Mouse (Mus musculus) MEL (cell line): Measurements from ENCODE around the gene Zc3hav1l. TPM values are rescaled to one million over a fixed set of nuclear protein-coding genes. Genes with fewer than 3 reads are reported as not detected.

ENCODE experiments used
- DNase-seq: peaks from one replicate; pipeline ENCODE4 v3.0.0; 2011; ENCODE audit warnings: low read depth, low spot score
- H3K27ac ChIP-seq: 2 replicates; pipeline ENCODE4 v1.5.1; 2012; ENCODE audit warnings: low read depth, mild to moderate bottlenecking, control low read depth, low read length, moderate library complexity; ENCODE audit not compliant: control insufficient read depth
- H3K27me3 ChIP-seq, 2 experiments: fragments of 150-350 bp in 1 of 2; sonication (generic) in 1 of 2; 2 replicates each; pipeline ENCODE4 v1.6.1; 2012; ENCODE audit warnings: low read length in 2 of 2, mild to moderate bottlenecking in 2 of 2, improper control_type of control experiment in 1 of 2, moderate library complexity in 1 of 2; ENCODE audit not compliant: insufficient read depth in 2 of 2, control insufficient read depth in 1 of 2
- H3K36me3 ChIP-seq, 2 experiments: 2 replicates each; pipeline ENCODE4 v1.6.1; 2012 to 2014; ENCODE audit warnings: low read length in 2 of 2, improper control_type of control experiment in 1 of 2, inconsistent platforms in 1 of 2, mild to moderate bottlenecking in 1 of 2; ENCODE audit not compliant: insufficient read depth in 2 of 2, control insufficient read depth in 1 of 2
- H3K4me1 ChIP-seq, 2 experiments: fragments of 150-350 bp in 1 of 2; sonication (generic) in 1 of 2; 2 replicates each; pipeline ENCODE4 v1.6.1; 2012; ENCODE audit warnings: low read length in 2 of 2, improper control_type of control experiment in 1 of 2, mild to moderate bottlenecking in 1 of 2; ENCODE audit not compliant: insufficient read depth in 2 of 2, control insufficient read depth in 1 of 2
- H3K4me3 ChIP-seq, 2 experiments: fragments of 150-350 bp in 1 of 2; sonication (generic) in 1 of 2; 2 replicates each; pipeline ENCODE4 v1.5.1; 2012; ENCODE audit warnings: low read depth in 2 of 2, low read length in 2 of 2, mild to moderate bottlenecking in 2 of 2, moderate library complexity in 2 of 2, control low read depth in 1 of 2, improper control_type of control experiment in 1 of 2; ENCODE audit not compliant: control insufficient read depth in 1 of 2, insufficient read depth in 1 of 2
- H3K79me2 ChIP-seq: 2 replicates; pipeline ENCODE4 v1.6.1; 2012; ENCODE audit warnings: mild to moderate bottlenecking, low read length, moderate library complexity; ENCODE audit not compliant: control insufficient read depth, poor library complexity, insufficient read depth
- H3K9ac ChIP-seq: 2 replicates; pipeline ENCODE4 v1.6.1; 2012; ENCODE audit warnings: low read depth, mild to moderate bottlenecking, control low read depth, low read length, moderate library complexity; ENCODE audit not compliant: control insufficient read depth, poor library complexity, severe bottlenecking
- H3K9me3 ChIP-seq: fragments of 150-350 bp; sonication (generic); replicated peaks from 2 replicates; pipeline ENCODE4 v1.6.1; 2012; ENCODE audit warnings: mild to moderate bottlenecking, low read length, improper control_type of control experiment, moderate library complexity; ENCODE audit not compliant: insufficient read depth
- CHD1 ChIP-seq: IDR thresholded peaks from 2 replicates; pipeline ENCODE4 v1.6.1; 2012; ENCODE audit warnings: low read depth, mild to moderate bottlenecking, inconsistent platforms, low read length, improper control_type of control experiment
- CHD2 ChIP-seq: IDR thresholded peaks from 2 replicates; pipeline ENCODE4 v1.6.1; 2011; ENCODE audit warnings: low read length, improper control_type of control experiment
- E2F4 ChIP-seq: IDR thresholded peaks from 2 replicates; pipeline ENCODE4 v1.6.1; 2011; ENCODE audit warnings: low read depth, low read length, improper control_type of control experiment, borderline replicate concordance
- ELF1 ChIP-seq: IDR thresholded peaks from 2 replicates; pipeline ENCODE4 v1.6.1; 2014; ENCODE audit warnings: low read depth, mild to moderate bottlenecking, inconsistent platforms, low read length, improper control_type of control experiment, moderate library complexity
- EP300 ChIP-seq, 2 experiments: IDR thresholded peaks; 2 replicates each; pipeline ENCODE4 v1.6.1; 2011; ENCODE audit warnings: improper control_type of control experiment in 2 of 2, low read length in 2 of 2, low read depth in 1 of 2, mild to moderate bottlenecking in 1 of 2
- ETS1 ChIP-seq: IDR thresholded peaks from 2 replicates; pipeline ENCODE4 v1.6.1; 2012; ENCODE audit warnings: low read depth, mild to moderate bottlenecking, inconsistent platforms, low read length, improper control_type of control experiment, moderate library complexity
- GABPA ChIP-seq: IDR thresholded peaks from 2 replicates; pipeline ENCODE4 v1.6.1; 2012; ENCODE audit warnings: low read depth, mild to moderate bottlenecking, inconsistent platforms, low read length, improper control_type of control experiment, moderate library complexity
- GATA1 ChIP-seq: IDR thresholded peaks from 2 replicates; pipeline ENCODE4 v1.6.1; 2011; ENCODE audit warnings: low read depth, low read length, improper control_type of control experiment
- HCFC1 ChIP-seq: IDR thresholded peaks from 2 replicates; pipeline ENCODE4 v1.6.1; 2012; ENCODE audit warnings: low read depth, mild to moderate bottlenecking, inconsistent platforms, low read length, improper control_type of control experiment, moderate library complexity
- MAX ChIP-seq: IDR thresholded peaks from 2 replicates; pipeline ENCODE4 v1.6.1; 2011; ENCODE audit warnings: low read length, improper control_type of control experiment
- MAZ ChIP-seq: IDR thresholded peaks from 2 replicates; pipeline ENCODE4 v1.6.1; 2012; ENCODE audit warnings: low read depth, mild to moderate bottlenecking, inconsistent platforms, low read length, improper control_type of control experiment
- MEF2A ChIP-seq: IDR thresholded peaks from 2 replicates; pipeline ENCODE4 v1.6.1; 2014; ENCODE audit warnings: low read depth, mild to moderate bottlenecking, inconsistent platforms, low read length, improper control_type of control experiment; ENCODE audit not compliant: poor library complexity, insufficient replicate concordance, severe bottlenecking; ENCODE audit errors: extremely low read depth
- MXI1 ChIP-seq: IDR thresholded peaks from 2 replicates; pipeline ENCODE4 v1.6.1; 2011; ENCODE audit warnings: mild to moderate bottlenecking, low read depth, low read length, improper control_type of control experiment
- MYB ChIP-seq: IDR thresholded peaks from 2 replicates; pipeline ENCODE4 v1.6.1; 2011; ENCODE audit warnings: mild to moderate bottlenecking, low read depth, low read length, improper control_type of control experiment
- NELFE ChIP-seq: IDR thresholded peaks from 2 replicates; pipeline ENCODE4 v1.6.1; 2011; ENCODE audit warnings: low read depth, low read length, improper control_type of control experiment
- NRF1 ChIP-seq: IDR thresholded peaks from 2 replicates; pipeline ENCODE4 v1.6.1; 2014; ENCODE audit warnings: low read depth, mild to moderate bottlenecking, inconsistent platforms, low read length, improper control_type of control experiment, moderate library complexity; ENCODE audit not compliant: poor library complexity, insufficient read depth, severe bottlenecking
- POLR2A ChIP-seq, 2 experiments: IDR thresholded peaks; 2 replicates each; pipeline ENCODE4 v1.6.1; 2011 to 2012; ENCODE audit warnings: low read length in 2 of 2, mild to moderate bottlenecking in 2 of 2, control low read depth in 1 of 2, improper control_type of control experiment in 1 of 2, low read depth in 1 of 2, moderate library complexity in 1 of 2; ENCODE audit not compliant: control insufficient read depth in 1 of 2, insufficient read depth in 1 of 2, poor library complexity in 1 of 2
- POLR2AphosphoS2 ChIP-seq: IDR thresholded peaks from 2 replicates; pipeline ENCODE4 v1.6.1; 2011; ENCODE audit warnings: low read length, improper control_type of control experiment
- POLR2AphosphoS5 ChIP-seq: IDR thresholded peaks from 2 replicates; pipeline ENCODE4 v1.6.1; 2012; ENCODE audit warnings: low read depth, borderline replicate concordance, mild to moderate bottlenecking, inconsistent platforms, low read length, moderate library complexity, mixed read lengths
- RCOR1 ChIP-seq: IDR thresholded peaks from 2 replicates; pipeline ENCODE4 v1.6.1; 2012; ENCODE audit warnings: low read depth, mild to moderate bottlenecking, inconsistent platforms, low read length, improper control_type of control experiment
- SMC3 ChIP-seq: IDR thresholded peaks from 2 replicates; pipeline ENCODE4 v1.6.1; 2011; ENCODE audit warnings: low read depth, low read length, improper control_type of control experiment
- TAL1 ChIP-seq: IDR thresholded peaks from 2 replicates; pipeline ENCODE4 v1.6.1; 2012; ENCODE audit warnings: mild to moderate bottlenecking, inconsistent platforms, low read length, moderate library complexity, mixed read lengths
- UBTF ChIP-seq: IDR thresholded peaks from 2 replicates; pipeline ENCODE4 v1.6.1; 2012; ENCODE audit warnings: low read depth, mild to moderate bottlenecking, inconsistent platforms, low read length, improper control_type of control experiment, moderate library complexity, borderline replicate concordance; ENCODE audit not compliant: insufficient read depth
- USF2 ChIP-seq, 2 experiments: IDR thresholded peaks; 2 replicates each; pipeline ENCODE4 v1.6.1; 2011 to 2012; ENCODE audit warnings: improper control_type of control experiment in 2 of 2, low read length in 2 of 2, borderline replicate concordance in 1 of 2, inconsistent platforms in 1 of 2, low read depth in 1 of 2, mild to moderate bottlenecking in 1 of 2; ENCODE audit not compliant: insufficient read depth in 1 of 2
- ZKSCAN1 ChIP-seq: IDR thresholded peaks from 2 replicates; pipeline ENCODE4 v1.6.1; 2012; ENCODE audit warnings: low read depth, mild to moderate bottlenecking, inconsistent platforms, low read length, improper control_type of control experiment, moderate library complexity
- ZMIZ1 ChIP-seq: IDR thresholded peaks from 2 replicates; pipeline ENCODE4 v1.6.1; 2012; ENCODE audit warnings: low read depth, mild to moderate bottlenecking, inconsistent platforms, low read length, improper control_type of control experiment, moderate library complexity
- ZNF384 ChIP-seq: IDR thresholded peaks from 2 replicates; pipeline ENCODE4 v1.6.1; 2012; ENCODE audit warnings: low read depth, mild to moderate bottlenecking, inconsistent platforms, low read length, improper control_type of control experiment
- polyA plus RNA-seq, 2 experiments: library from polyadenylated mRNA; stranded (reverse) in 1 of 2; unstranded in 1 of 2; fragments of >175 nt in 1 of 2; fragments of >200 nt in 1 of 2; gene quantifications; 2 replicates each; pipeline versions ENCODE4 v1.2.1 to v1.2.4; 2012; ENCODE audit warnings: low replicate concordance in 2 of 2, low read depth in 1 of 2; ENCODE audit not compliant: insufficient read length in 2 of 2, insufficient read depth in 1 of 2, missing spikeins in 1 of 2
- total RNA-seq: library from RNA; depleted of rRNA; stranded (reverse); fragments of 300-350 nt; gene quantifications from 2 replicates; pipeline ENCODE4 v1.2.3, GENCODE M21; 2012

The Zc3hav1l gene
- total and polyA plus RNA-seq, 3 experiments: 2.0 to 5.8 TPM; not detected in 1

DNA sequence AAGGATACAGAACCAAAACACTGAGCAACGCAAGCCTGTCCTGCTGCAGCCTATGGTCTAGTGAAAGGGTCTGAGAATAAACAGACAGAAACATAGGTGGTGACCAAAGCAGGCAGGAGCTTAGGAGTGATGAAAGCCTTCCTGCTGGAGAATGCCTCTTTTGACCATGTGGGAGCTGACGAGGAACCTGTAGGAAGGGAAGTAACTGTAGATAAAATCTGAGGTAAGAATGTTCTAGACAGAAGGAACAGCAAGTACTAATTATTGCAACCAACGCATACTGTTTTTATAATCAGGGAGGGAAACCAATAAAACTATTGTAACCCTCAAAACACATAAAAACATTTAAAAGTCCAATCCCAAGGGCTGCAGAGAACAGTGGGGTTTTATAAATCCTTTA is 54.9 kb downstream of the Zc3hav1l start (continued):
- TF ChIP-seq ZKSCAN1 (no peak), TAL1 (no peak), ETS1 (peak; percentile 36; the same call in 1 of the 2 replicates), CHD2 (no peak), RCOR1 (peak; percentile 57; the same call in 1 of the 2 replicates), SMC3 (no peak), ZMIZ1 (no peak), E2F4 (no peak), MXI1 (peak; percentile 30; the same call in 1 of the 2 replicates), ZNF384 (no peak)

- Histone ChIP-seq H3K27me3 (no peaks in the 10 kb centered on the region), H3K36me3 (peaks cover 0 to 29% of the 10 kb centered on the region in 2 experiments; a peak in 2 of 4 replicates), H3K9me3 (no peaks in the 10 kb centered on the region), H3K27ac (no peak overlapping the region), H3K4me3 (no peak overlapping the region), H3K4me1 (peaks cover 16 to 26% of the 10 kb centered on the region in 2 experiments), H3K9ac (no peak overlapping the region), H3K79me2 (no peaks in the 10 kb centered on the region)
- TF ChIP-seq MAZ: no peak
- TF ChIP-seq MAX: no peak
- no peak for TF ChIP-seq ELF1
- TF ChIP-seq MYB: no peak
- TF ChIP-seq POLR2A (IDR thresholded peaks at IDR 0.05; ENCODE audit: control insufficient read depth in 1 of 2, insufficient read depth in 1 of 2, low read depth in 1 of 2, low read length in 2 of 2, poor library complexity in 1 of 2): no peak
- TF ChIP-seq E2F4: no peak
- TF ChIP-seq CHD1: no peak
- no peak for DNase-seq
These were observed 56.2 kb downstream of the Zc3hav1l start for GRCm38 (mm10) chr6:38242833-38243232.

- Histone ChIP-seq H3K79me2 (no peaks in the 10 kb centered on the region), H3K27me3 (no peaks in the 10 kb centered on the region), H3K27ac (no peak overlapping the region), H3K9me3 (no peaks in the 10 kb centered on the region), H3K36me3 (peaks cover 0 to 29% of the 10 kb centered on the region in 2 experiments; a peak in 2 of 4 replicates), H3K9ac (no peak overlapping the region), H3K4me3 (no peak overlapping the region), H3K4me1 (peaks cover 16 to 26% of the 10 kb centered on the region in 2 experiments)
- DNase-seq: peak; percentile 49
- TF ChIP-seq EP300 (IDR thresholded peaks at IDR 0.05; ENCODE audit: low read depth in 1 of 2, low read length in 2 of 2): peak; percentile 39 to 49; a peak in 2 of 4 replicates
- peak; percentile 52; the same call in 1 of the 2 replicates for TF ChIP-seq MAX
- TF ChIP-seq ELF1: no peak
- TF ChIP-seq MYB: no peak
- TF ChIP-seq UBTF: no peak
- TF ChIP-seq NRF1: peak; percentile 36; the same call in 1 of the 2 replicates
- no peak for TF ChIP-seq GABPA
- TF ChIP-seq MXI1: no peak
- no peak for TF ChIP-seq GATA1
- no peak for TF ChIP-seq ZMIZ1
- no peak for TF ChIP-seq MEF2A
- TF ChIP-seq TAL1: peak; percentile 47; the same call in 1 of the 2 replicates
- no peak for TF ChIP-seq HCFC1
- TF ChIP-seq CHD2: no peak
- TF ChIP-seq POLR2AphosphoS2: no peak
- TF ChIP-seq USF2 (IDR thresholded peaks at IDR 0.05; ENCODE audit: borderline replicate concordance in 1 of 2, insufficient read depth in 1 of 2, low read depth in 1 of 2, low read length in 2 of 2): no peak
- no peak for TF ChIP-seq NELFE
- no peak for TF ChIP-seq POLR2AphosphoS5
- no peak for TF ChIP-seq POLR2A (IDR thresholded peaks at IDR 0.05; ENCODE audit: control insufficient read depth in 1 of 2, insufficient read depth in 1 of 2, low read depth in 1 of 2, low read length in 2 of 2, poor library complexity in 1 of 2)
- TF ChIP-seq SMC3: no peak
These were observed 56.7 kb downstream of the Zc3hav1l start for GRCm38 (mm10) chr6:38242295-38242830.
